In genomic region chr7:126474486-126474955, GRCm38 (mm10) we compare ENCODE assay signal across 8 mouse cellular contexts. TPM values are rescaled to one million over a fixed set of nuclear protein-coding genes. Genes with fewer than 3 reads are reported as not detected.
DNase-seq lines count a peak whose midpoint lies in the region; ATAC-seq and TF ChIP-seq lines count a peak whose summit lies in the region.

No protein-coding gene starts in this region.

- peak overlapping the region; percentile 97; the same call in 1 of the 2 replicates for H3K27ac ChIP-seq in spleen, adult 2 months (ENCODE audit: insufficient read depth, low read length)
- H3K27ac ChIP-seq in heart, embryonic 16.5 days (ENCODE audit: low read length) = peak overlapping the region; percentile 99
- no peak overlapping the region for H3K27ac ChIP-seq in liver, adult 2 months (replicated peaks; ENCODE audit: insufficient read depth, low read depth, low read length)
- H3K27ac ChIP-seq in stomach, embryonic 15.5 days = peak overlapping the region; percentile 94

- H3K4me1 ChIP-seq in spleen, adult 2 months (ENCODE audit: control insufficient read depth, insufficient read depth, insufficient read length) = peaks cover 23% of the 10 kb centered on the region; the same call in 1 of the 2 replicates
- H3K4me1 ChIP-seq in heart, embryonic 16.5 days (ENCODE audit: control insufficient read depth, insufficient read depth, low read length) = peaks cover 13% of the 10 kb centered on the region
- H3K4me1 ChIP-seq in liver, adult 2 months (ENCODE audit: control insufficient read depth, insufficient read depth, low read length) = peaks cover 4% of the 10 kb centered on the region; the same call in 1 of the 2 replicates
- peaks cover 19% of the 10 kb centered on the region for H3K4me1 ChIP-seq in stomach, embryonic 15.5 days

- peak; percentile 37 for ATAC-seq in heart, embryonic 16.5 days (replicated peaks; ENCODE audit: extremely low read depth, insufficient read depth, low FRiP score)
- peak; percentile 20; the same call in 1 of the 2 replicates for ATAC-seq in stomach, embryonic 15.5 days (ENCODE audit: insufficient read depth, low FRiP score, low read depth)

- 1% methylated on average over 26 of the region's 27 CpGs for WGBS in spleen, adult 2 months
- under 1% methylated on average over 27 of the region's 27 CpGs for WGBS in heart, embryonic 16.5 days
- under 1% methylated on average over 27 of the region's 27 CpGs for WGBS in liver, adult 2 months
- under 1% methylated on average over 27 of the region's 27 CpGs for WGBS in stomach, embryonic 15.5 days

- TF ChIP-seq POLR2A in spleen, adult 2 months (IDR thresholded peaks at IDR 0.05; ENCODE audit: low read depth, low read length) = no peak
- TF ChIP-seq POLR2A in liver, adult 2 months (IDR thresholded peaks at IDR 0.05; ENCODE audit: extremely low read depth, insufficient read depth, low read length) = no peak

- H3K79me2 ChIP-seq in liver, adult 2 months (ENCODE audit: control insufficient read depth, insufficient read depth, low read length) = peaks cover 2% of the 10 kb centered on the region; the same call in 1 of the 2 replicates

- no peaks in the 10 kb centered on the region for H3K27me3 ChIP-seq in spleen, adult 2 months (ENCODE audit: control insufficient read depth, insufficient read depth, low read length)
- H3K27me3 ChIP-seq in heart, embryonic 16.5 days (ENCODE audit: control insufficient read depth, insufficient read depth, low read length) = no peaks in the 10 kb centered on the region
- no peaks in the 10 kb centered on the region for H3K27me3 ChIP-seq in liver, adult 2 months (ENCODE audit: control insufficient read depth, insufficient read depth, low read length)
- H3K27me3 ChIP-seq in stomach, embryonic 15.5 days (replicated peaks) = no peaks in the 10 kb centered on the region

- DNase-seq in adrenal gland, postnatal 36 days = peak; percentile 28 to 36
- DNase-seq in adrenal gland, postnatal 25 days = no peak
- no peak for DNase-seq in spleen, adult 2 months (ENCODE audit: low read depth in 1 of 2, low spot score in 2 of 2)
- DNase-seq in spleen, postnatal 14 days (ENCODE audit: low spot score in 2 of 2) = no peak
- DNase-seq in liver, adult 2 months (ENCODE audit: extremely low read depth, low read depth, low spot score) = no peak
- DNase-seq in adipocyte (ENCODE audit: low spot score) = no peak

- H3K4me3 ChIP-seq in spleen, adult 2 months (ENCODE audit: extremely low read depth, insufficient read depth, insufficient read length) = peak overlapping the region; percentile 84
- H3K4me3 ChIP-seq in heart, embryonic 16.5 days (ENCODE audit: low read length) = peak overlapping the region; percentile 97
- H3K4me3 ChIP-seq in liver, adult 2 months (ENCODE audit: insufficient read depth, low read depth, low read length) = peak overlapping the region; percentile 59
- peak overlapping the region; percentile 95 for H3K4me3 ChIP-seq in stomach, embryonic 15.5 days (replicated peaks)

- no peak for TF ChIP-seq CTCF in spleen, adult 2 months (IDR thresholded peaks at IDR 0.05; ENCODE audit: extremely low read depth, insufficient read depth, insufficient read length, insufficient replicate concordance)
- TF ChIP-seq CTCF in liver, adult 2 months (IDR thresholded peaks at IDR 0.05; ENCODE audit: low read depth, low read length) = no peak

- peaks cover 4% of the 10 kb centered on the region for H3K36me3 ChIP-seq in spleen, adult 2 months (ENCODE audit: control insufficient read depth, insufficient read depth, low read length)
- H3K36me3 ChIP-seq in heart, embryonic 16.5 days (ENCODE audit: control insufficient read depth, insufficient read depth) = peaks cover 24% of the 10 kb centered on the region
- H3K36me3 ChIP-seq in liver, adult 2 months (ENCODE audit: control insufficient read depth, insufficient read depth, low read length) = 0 out of 2 replicates have a peak, but pooled peaks cover 2% of the 10 kb centered on the region
- peaks cover 25% of the 10 kb centered on the region for H3K36me3 ChIP-seq in stomach, embryonic 15.5 days

- H3K4me2 ChIP-seq in heart, embryonic 16.5 days (ENCODE audit: low read depth, low read length) = peak overlapping the region; percentile 95
- peak overlapping the region; percentile 87 for H3K4me2 ChIP-seq in stomach, embryonic 15.5 days

- H3K9ac ChIP-seq in heart, embryonic 16.5 days (ENCODE audit: low read length) = peak overlapping the region; percentile 100
- peak overlapping the region; percentile 76 for H3K9ac ChIP-seq in liver, adult 2 months (ENCODE audit: low read depth, low read length)
- peak overlapping the region; percentile 96 for H3K9ac ChIP-seq in stomach, embryonic 15.5 days

- H3K9me3 ChIP-seq in heart, embryonic 16.5 days (replicated peaks; ENCODE audit: control insufficient read depth, low read length) = no peaks in the 10 kb centered on the region
- no peaks in the 10 kb centered on the region for H3K9me3 ChIP-seq in stomach, embryonic 15.5 days

RNA-seq across cellular contexts. Expression of gene Sh2b1, which starts 0.7 kb away (rescaled TPM):
- 10 to 100 TPM; 55.3 to 59.5 TPM for total RNA-seq in adrenal gland, postnatal 36 days (2021)
- total RNA-seq in adrenal gland, postnatal 25 days (2021) = 60.4 and 63.6 TPM in 2 replicates
- 53.4 and 67.4 TPM in 2 replicates for polyA plus RNA-seq in spleen, adult 2 months (2012; rRNA removed)
- polyA plus RNA-seq in heart, embryonic 16.5 days (2015; fragmentation: Nextera tagmentation; extraction: Ambion mirVana) = 44.3 and 46.0 TPM in 2 replicates
- total RNA-seq in liver, adult 2 months (2014; rRNA removed) = 4.6 and 7.7 TPM in 2 replicates
- 36.2 and 43.1 TPM in 2 replicates for polyA plus RNA-seq in liver, adult 2 months (2012; rRNA removed)
- polyA plus RNA-seq in stomach, embryonic 15.5 days (2015; fragmentation: Nextera tagmentation; extraction: Ambion mirVana) = 39.2 and 44.4 TPM in 2 replicates

RNA-seq across cellular contexts. Expression of gene Atp2a1, which starts 11.6 kb away (rescaled TPM):
- total RNA-seq in adrenal gland, postnatal 36 days (2021) = under 1 TPM in 1 of 2 experiments, not detected in 1; 0.33 TPM
- not detected in 2 replicates for total RNA-seq in adrenal gland, postnatal 25 days (2021)
- polyA plus RNA-seq in spleen, adult 2 months (2012; rRNA removed) = 2.4 and 2.6 TPM in 2 replicates
- polyA plus RNA-seq in heart, embryonic 16.5 days (2015; fragmentation: Nextera tagmentation; extraction: Ambion mirVana) = 1.4 and 6.4 TPM in 2 replicates
- total RNA-seq in liver, adult 2 months (2014; rRNA removed) = 5.0 TPM in 1 of 2 replicates, not detected in the other
- 0.21 and 0.34 TPM in 2 replicates for polyA plus RNA-seq in liver, adult 2 months (2012; rRNA removed)
- polyA plus RNA-seq in stomach, embryonic 15.5 days (2015; fragmentation: Nextera tagmentation; extraction: Ambion mirVana) = 1.7 and 5.7 TPM in 2 replicates

RNA-seq across cellular contexts. Expression of gene Tufm, which starts 12.6 kb away (rescaled TPM):
- total RNA-seq in adrenal gland, postnatal 36 days (2021) = 100 to 1,000 TPM; 219 to 221 TPM
- total RNA-seq in adrenal gland, postnatal 25 days (2021) = 180 and 191 TPM in 2 replicates
- 51.8 and 58.1 TPM in 2 replicates for polyA plus RNA-seq in spleen, adult 2 months (2012; rRNA removed)
- 224 and 229 TPM in 2 replicates for polyA plus RNA-seq in heart, embryonic 16.5 days (2015; fragmentation: Nextera tagmentation; extraction: Ambion mirVana)
- 90.8 and 94.4 TPM in 2 replicates for total RNA-seq in liver, adult 2 months (2014; rRNA removed)
- 163 TPM in 2 replicates for polyA plus RNA-seq in liver, adult 2 months (2012; rRNA removed)
- polyA plus RNA-seq in stomach, embryonic 15.5 days (2015; fragmentation: Nextera tagmentation; extraction: Ambion mirVana) = 149 and 158 TPM in 2 replicates

RNA-seq across cellular contexts. Expression of gene Atxn2l, which starts 28.7 kb away (rescaled TPM):
- total RNA-seq in adrenal gland, postnatal 36 days (2021) = 100 to 1,000 TPM in 1 of 2 experiments, 10 to 100 TPM in 1; 82.9 to 112 TPM
- 123 and 138 TPM in 2 replicates for total RNA-seq in adrenal gland, postnatal 25 days (2021)
- 208 and 311 TPM in 2 replicates for polyA plus RNA-seq in spleen, adult 2 months (2012; rRNA removed)
- polyA plus RNA-seq in heart, embryonic 16.5 days (2015; fragmentation: Nextera tagmentation; extraction: Ambion mirVana) = 29.7 and 30.6 TPM in 2 replicates
- total RNA-seq in liver, adult 2 months (2014; rRNA removed) = 4.6 and 6.4 TPM in 2 replicates
- polyA plus RNA-seq in liver, adult 2 months (2012; rRNA removed) = 42.9 and 81.3 TPM in 2 replicates
- polyA plus RNA-seq in stomach, embryonic 15.5 days (2015; fragmentation: Nextera tagmentation; extraction: Ambion mirVana) = 44.5 and 53.3 TPM in 2 replicates

RNA-seq across cellular contexts. Expression of gene Rabep2, which starts 46.0 kb away (rescaled TPM):
- total RNA-seq in adrenal gland, postnatal 36 days (2021) = 10 to 100 TPM; 48.4 to 72.8 TPM
- 58.2 and 82.6 TPM in 2 replicates for total RNA-seq in adrenal gland, postnatal 25 days (2021)
- polyA plus RNA-seq in spleen, adult 2 months (2012; rRNA removed) = 60.3 and 73.9 TPM in 2 replicates
- 22.1 and 22.2 TPM in 2 replicates for polyA plus RNA-seq in heart, embryonic 16.5 days (2015; fragmentation: Nextera tagmentation; extraction: Ambion mirVana)
- total RNA-seq in liver, adult 2 months (2014; rRNA removed) = 6.5 and 8.6 TPM in 2 replicates
- 9.8 and 15.1 TPM in 2 replicates for polyA plus RNA-seq in liver, adult 2 months (2012; rRNA removed)
- 27.4 and 27.9 TPM in 2 replicates for polyA plus RNA-seq in stomach, embryonic 15.5 days (2015; fragmentation: Nextera tagmentation; extraction: Ambion mirVana)

Comparison
In these comparisons a context has a peak if more than half of its experiments do, and no peak if none do; other contexts are left out.
1. DNase-seq: peak in adrenal gland, postnatal 36 days (2 of 2); none in adrenal gland, postnatal 25 days (single experiment), spleen, adult 2 months (0 of 2), spleen, postnatal 14 days (0 of 2), liver, adult 2 months (single experiment) and adipocyte (single experiment).
2. Peak in every context shown above with its lines, with median percentiles within 50 percentile points of each other: H3K4me3 ChIP-seq and H3K9ac ChIP-seq.